Mouse (Mus musculus): Measurements from ENCODE around the gene Rsf1. TPM values are rescaled to one million over a fixed set of nuclear protein-coding genes. Genes with fewer than 3 reads are reported as not detected.

The Rsf1 gene
- polyA plus RNA-seq, 1 experiment from 2014 or later: 14.8 TPM

DNA sequence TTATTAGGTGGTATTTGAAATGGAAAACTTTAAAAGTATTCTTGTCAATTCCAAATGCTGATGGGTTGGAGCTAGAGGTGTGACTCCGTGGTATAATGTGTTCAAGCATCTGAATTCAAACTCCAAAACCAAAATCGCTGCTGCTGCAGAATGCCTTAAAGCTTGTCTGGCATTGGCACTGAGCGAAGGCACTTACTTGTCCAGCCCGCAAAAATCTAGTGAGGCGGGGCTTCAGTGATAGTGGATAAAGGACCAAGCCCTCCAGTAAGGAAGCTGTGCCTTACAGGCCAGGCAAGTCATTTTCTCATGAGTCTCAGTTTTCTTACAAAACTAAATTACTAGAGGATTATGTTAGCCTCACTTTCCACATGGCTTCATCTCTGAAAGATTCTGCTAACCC lies 128.1 kb downstream of the Rsf1 start:
- Histone ChIP-seq H3K9ac (ENCODE audit: low read length) (no peak overlapping the region), H3K4me2 (ENCODE audit: low read length) (no peak overlapping the region), H3K4me1 (ENCODE audit: control insufficient read depth in 2 of 2, insufficient read depth in 2 of 2, low read length in 2 of 2) (0 out of 4 replicates have a peak, but pooled peaks cover 0 to 7% of the 10 kb centered on the region in 2 experiments), H3K36me3 (ENCODE audit: control insufficient read depth, insufficient read depth, low read length) (peaks cover 25% of the 10 kb centered on the region), H3K9me3 (ENCODE audit: control insufficient read depth, low read length) (no peaks in the 10 kb centered on the region), H3K27ac (replicated peaks in 1 of 2; ENCODE audit: control insufficient read depth in 1 of 2, insufficient read depth in 1 of 2, low read depth in 2 of 2, low read length in 2 of 2) (no peak overlapping the region), H3K4me3 (ENCODE audit: control insufficient read depth in 1 of 2, insufficient read depth in 1 of 2, low read depth in 1 of 2, low read length in 2 of 2) (no peak overlapping the region), H3K27me3 (ENCODE audit: control insufficient read depth, insufficient read depth, low read length) (no peaks in the 10 kb centered on the region)
- no peak for ATAC-seq (ENCODE audit: insufficient number of reproducible peaks, insufficient read depth, low FRiP score, low read depth)
- 72% methylated on average over 5 of the region's 5 CpGs for WGBS

DNA sequence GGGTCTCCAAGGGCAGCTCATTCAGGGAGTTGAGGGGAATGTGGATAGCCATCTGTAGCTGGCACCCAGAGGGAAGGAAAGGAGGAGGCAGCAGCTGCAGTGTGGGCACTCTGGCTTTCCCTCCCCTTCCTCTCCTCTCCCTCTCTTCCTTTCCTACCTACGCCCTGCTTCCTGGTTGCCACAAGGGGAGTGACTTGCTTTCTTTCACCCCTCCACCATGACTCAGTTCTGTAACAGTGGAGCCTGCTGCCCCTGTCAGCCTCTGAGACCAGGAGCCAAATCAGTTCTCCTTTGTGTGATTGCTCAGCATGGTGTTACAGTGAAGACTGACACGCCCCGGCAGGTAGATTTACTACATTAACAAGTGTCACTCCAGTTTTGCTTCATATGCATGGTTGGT lies 129.5 kb downstream of the Rsf1 start:
- Histone ChIP-seq H3K4me1 (ENCODE audit: control insufficient read depth in 2 of 2, insufficient read depth in 2 of 2, low read length in 2 of 2) (0 out of 4 replicates have a peak, but pooled peaks cover 0 to 7% of the 10 kb centered on the region in 2 experiments), H3K9ac (ENCODE audit: low read length) (no peak overlapping the region), H3K27ac (replicated peaks in 1 of 2; ENCODE audit: control insufficient read depth in 1 of 2, insufficient read depth in 1 of 2, low read depth in 2 of 2, low read length in 2 of 2) (no peak overlapping the region), H3K36me3 (ENCODE audit: control insufficient read depth, insufficient read depth, low read length) (peaks cover 35% of the 10 kb centered on the region), H3K27me3 (ENCODE audit: control insufficient read depth, insufficient read depth, low read length) (no peaks in the 10 kb centered on the region), H3K4me3 (ENCODE audit: control insufficient read depth in 1 of 2, insufficient read depth in 1 of 2, low read depth in 1 of 2, low read length in 2 of 2) (no peak overlapping the region), H3K4me2 (ENCODE audit: low read length) (no peak overlapping the region), H3K9me3 (ENCODE audit: control insufficient read depth, low read length) (no peaks in the 10 kb centered on the region)
- no peak for ATAC-seq (ENCODE audit: insufficient number of reproducible peaks, insufficient read depth, low FRiP score, low read depth)
- WGBS: 74% methylated on average over 3 of the region's 3 CpGs

DNA sequence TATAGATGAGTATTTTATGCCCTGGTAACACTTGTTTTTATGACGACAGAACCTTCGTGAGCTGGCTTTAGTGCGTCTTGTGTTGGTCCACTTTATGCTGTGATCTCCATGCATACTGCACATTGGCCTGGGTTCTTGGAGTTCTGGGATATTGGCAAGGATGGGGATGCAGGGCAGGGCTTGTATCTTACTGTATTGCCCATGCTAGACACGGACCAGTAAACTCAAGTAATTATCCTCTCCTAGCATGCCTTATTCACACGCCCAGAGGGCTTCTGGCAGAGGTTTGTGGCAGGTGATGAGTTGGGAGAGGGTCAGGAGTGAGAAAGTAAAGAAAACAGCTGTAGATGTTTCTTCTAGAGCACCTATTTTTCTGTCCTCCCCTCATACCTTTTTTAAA lies 135.0 kb downstream of the Rsf1 start:
- Histone ChIP-seq H3K27ac (replicated peaks in 1 of 2; ENCODE audit: control insufficient read depth in 1 of 2, insufficient read depth in 1 of 2, low read depth in 2 of 2, low read length in 2 of 2) (no peak overlapping the region), H3K27me3 (ENCODE audit: control insufficient read depth, insufficient read depth, low read length) (no peaks in the 10 kb centered on the region), H3K4me3 (ENCODE audit: control insufficient read depth in 1 of 2, insufficient read depth in 1 of 2, low read depth in 1 of 2, low read length in 2 of 2) (no peak overlapping the region), H3K9me3 (ENCODE audit: control insufficient read depth, low read length) (peaks cover 6% of the 10 kb centered on the region; the same call in 1 of the 2 replicates), H3K4me1 (ENCODE audit: control insufficient read depth in 2 of 2, insufficient read depth in 2 of 2, low read length in 2 of 2) (no peaks in the 10 kb centered on the region), H3K4me2 (ENCODE audit: low read length) (no peak overlapping the region), H3K36me3 (ENCODE audit: control insufficient read depth, insufficient read depth, low read length) (peaks cover 79% of the 10 kb centered on the region), H3K9ac (ENCODE audit: low read length) (no peak overlapping the region)
- ATAC-seq (ENCODE audit: insufficient number of reproducible peaks, insufficient read depth, low FRiP score, low read depth): no peak
- WGBS: 90% methylated on average over 5 of the region's 5 CpGs

DNA sequence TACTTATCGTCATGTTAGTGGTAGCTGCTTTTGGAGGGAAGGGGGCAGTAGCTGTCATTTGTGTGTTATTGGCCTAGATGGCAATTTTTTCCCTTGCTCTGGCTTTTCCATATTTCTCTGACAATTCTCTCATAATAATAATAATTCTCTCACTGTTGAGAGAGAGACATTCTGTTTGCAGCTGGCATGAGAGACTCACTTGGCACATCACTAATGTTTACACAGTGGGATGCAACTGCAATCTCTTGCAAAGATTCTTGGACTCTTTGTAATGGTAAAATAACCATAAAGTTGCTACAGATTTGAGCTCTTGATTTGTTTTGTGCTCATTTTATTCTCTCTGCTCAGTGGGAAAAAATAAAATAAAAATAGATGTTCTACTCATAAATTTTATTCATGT lies 137.6 kb downstream of the Rsf1 start:
- 82% methylated on average over 1 of the region's 1 CpGs for WGBS
- peaks cover 6% of the 10 kb centered on the region; the same call in 1 of the 2 replicates for H3K9me3 ChIP-seq (ENCODE audit: control insufficient read depth, low read length)
- no peaks in the 10 kb centered on the region for H3K4me1 ChIP-seq (ENCODE audit: control insufficient read depth in 2 of 2, insufficient read depth in 2 of 2, low read length in 2 of 2)
- H3K9ac ChIP-seq (ENCODE audit: low read length): no peak overlapping the region
- H3K36me3 ChIP-seq (ENCODE audit: control insufficient read depth, insufficient read depth, low read length): peaks cover 92% of the 10 kb centered on the region
- H3K27ac ChIP-seq (replicated peaks in 1 of 2; ENCODE audit: control insufficient read depth in 1 of 2, insufficient read depth in 1 of 2, low read depth in 2 of 2, low read length in 2 of 2): no peak overlapping the region
- H3K4me2 ChIP-seq (ENCODE audit: low read length): no peak overlapping the region
- no peak for ATAC-seq (ENCODE audit: insufficient number of reproducible peaks, insufficient read depth, low FRiP score, low read depth)
- no peaks in the 10 kb centered on the region for H3K27me3 ChIP-seq (ENCODE audit: control insufficient read depth, insufficient read depth, low read length)
- H3K4me3 ChIP-seq (ENCODE audit: control insufficient read depth in 1 of 2, insufficient read depth in 1 of 2, low read depth in 1 of 2, low read length in 2 of 2): no peak overlapping the region

DNA sequence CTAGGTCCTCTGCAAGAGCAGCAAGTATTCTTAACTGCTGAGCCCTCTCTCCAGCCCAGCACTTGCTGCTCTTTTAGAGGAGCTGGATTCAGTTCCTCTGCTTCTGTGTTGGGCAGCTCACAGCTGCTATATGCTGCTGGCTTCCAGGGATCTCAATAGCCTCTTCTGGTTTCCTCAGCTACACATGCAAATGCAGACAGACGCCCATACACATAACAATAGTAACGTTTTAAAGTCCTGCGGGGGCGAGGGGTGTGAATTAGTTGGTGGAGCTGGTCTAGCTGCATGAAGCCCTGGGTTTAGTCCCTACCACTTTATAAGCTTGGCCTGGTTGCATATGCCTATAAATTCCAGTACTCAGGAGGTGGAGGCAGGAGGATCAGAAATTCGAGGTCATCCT lies 139.4 kb downstream of the Rsf1 start:
- Histone ChIP-seq H3K4me2 (ENCODE audit: low read length) (no peak overlapping the region), H3K9ac (ENCODE audit: low read length) (no peak overlapping the region), H3K27ac (replicated peaks in 1 of 2; ENCODE audit: control insufficient read depth in 1 of 2, insufficient read depth in 1 of 2, low read depth in 2 of 2, low read length in 2 of 2) (no peak overlapping the region), H3K4me3 (ENCODE audit: control insufficient read depth in 1 of 2, insufficient read depth in 1 of 2, low read depth in 1 of 2, low read length in 2 of 2) (no peak overlapping the region), H3K36me3 (ENCODE audit: control insufficient read depth, insufficient read depth, low read length) (peaks cover 84% of the 10 kb centered on the region), H3K9me3 (ENCODE audit: control insufficient read depth, low read length) (peaks cover 6% of the 10 kb centered on the region; the same call in 1 of the 2 replicates), H3K27me3 (ENCODE audit: control insufficient read depth, insufficient read depth, low read length) (no peaks in the 10 kb centered on the region), H3K4me1 (ENCODE audit: control insufficient read depth in 2 of 2, insufficient read depth in 2 of 2, low read length in 2 of 2) (no peaks in the 10 kb centered on the region)
- ATAC-seq (ENCODE audit: insufficient number of reproducible peaks, insufficient read depth, low FRiP score, low read depth): no peak
- 80% methylated on average over 5 of the region's 5 CpGs for WGBS

DNA sequence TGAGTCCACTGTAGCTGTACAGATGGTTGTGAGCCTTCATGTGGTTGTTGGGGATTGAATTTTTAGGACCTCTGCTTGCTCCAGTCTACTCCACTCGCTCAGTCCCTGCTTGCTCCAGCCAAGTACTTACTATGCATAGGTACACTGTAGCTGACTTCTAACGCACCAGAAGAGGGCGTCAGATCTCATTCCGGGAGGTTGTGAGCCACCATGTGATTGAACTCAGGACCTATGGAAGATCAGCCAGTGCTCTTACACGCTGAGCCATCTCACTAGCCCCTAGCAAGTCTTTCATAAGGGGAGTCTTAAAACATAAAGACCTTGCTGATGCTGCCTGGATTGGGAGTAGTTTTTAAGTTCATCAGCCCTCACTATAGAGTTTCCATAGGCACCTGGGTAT lies 140.4 kb downstream of the Rsf1 start:
- Histone ChIP-seq H3K9me3 (ENCODE audit: control insufficient read depth, low read length) (no peaks in the 10 kb centered on the region), H3K4me3 (ENCODE audit: control insufficient read depth in 1 of 2, insufficient read depth in 1 of 2, low read depth in 1 of 2, low read length in 2 of 2) (no peak overlapping the region)
- WGBS: 84% methylated on average over 5 of the region's 5 CpGs

DNA sequence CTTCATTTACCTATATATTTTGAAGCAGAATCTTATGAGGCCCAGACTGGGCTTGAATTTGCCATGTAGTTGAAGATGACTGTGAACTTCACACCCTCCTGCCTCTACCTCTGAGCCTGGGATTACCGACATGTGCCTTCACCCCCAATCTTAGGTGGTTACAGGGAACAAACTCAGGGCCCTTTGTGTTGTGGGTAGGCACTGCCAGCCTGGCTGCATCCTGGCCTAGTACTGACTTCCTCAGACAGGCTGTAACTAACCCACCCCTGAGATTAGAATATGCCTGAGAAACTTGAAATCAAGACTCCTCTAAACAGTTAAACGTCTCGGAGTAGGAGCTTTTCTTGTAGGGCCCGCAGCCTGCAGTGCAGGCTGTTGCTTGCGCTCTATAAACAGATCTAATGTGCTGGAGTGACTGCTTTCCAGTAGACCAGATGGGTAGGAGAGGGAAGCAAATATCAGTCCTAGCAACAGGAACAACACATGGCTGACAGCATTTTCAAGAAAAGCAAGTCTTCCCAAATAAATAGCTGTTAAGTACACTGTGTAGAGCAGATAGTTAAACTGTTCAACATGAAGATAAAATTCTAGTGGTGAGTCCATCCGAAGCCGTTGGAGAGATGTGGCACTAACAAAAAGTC lies 142.7 kb downstream of the Rsf1 start:
- H3K9ac ChIP-seq (ENCODE audit: low read length): no peak overlapping the region
- no peaks in the 10 kb centered on the region for H3K9me3 ChIP-seq (ENCODE audit: control insufficient read depth, low read length)
- H3K36me3 ChIP-seq (ENCODE audit: control insufficient read depth, insufficient read depth, low read length): peaks cover 58% of the 10 kb centered on the region
- no peak for ATAC-seq (ENCODE audit: insufficient number of reproducible peaks, insufficient read depth, low FRiP score, low read depth)
- no peaks in the 10 kb centered on the region for H3K27me3 ChIP-seq (ENCODE audit: control insufficient read depth, insufficient read depth, low read length)
- H3K4me2 ChIP-seq (ENCODE audit: low read length): no peak overlapping the region
- H3K4me3 ChIP-seq (ENCODE audit: control insufficient read depth in 1 of 2, insufficient read depth in 1 of 2, low read depth in 1 of 2, low read length in 2 of 2): no peak overlapping the region
- 88% methylated on average over 7 of the region's 7 CpGs for WGBS
- no peak overlapping the region for H3K27ac ChIP-seq (replicated peaks in 1 of 2; ENCODE audit: control insufficient read depth in 1 of 2, insufficient read depth in 1 of 2, low read depth in 2 of 2, low read length in 2 of 2)
- H3K4me1 ChIP-seq (ENCODE audit: control insufficient read depth in 2 of 2, insufficient read depth in 2 of 2, low read length in 2 of 2): no peaks in the 10 kb centered on the region

More for the DNA sequence above, 140.4 kb downstream of the Rsf1 start:
- ATAC-seq (ENCODE audit: insufficient number of reproducible peaks, insufficient read depth, low FRiP score, low read depth): no peak
- no peak overlapping the region for H3K9ac ChIP-seq (ENCODE audit: low read length)
- no peak overlapping the region for H3K27ac ChIP-seq (replicated peaks in 1 of 2; ENCODE audit: control insufficient read depth in 1 of 2, insufficient read depth in 1 of 2, low read depth in 2 of 2, low read length in 2 of 2)
- no peak overlapping the region for H3K4me2 ChIP-seq (ENCODE audit: low read length)
- peaks cover 74% of the 10 kb centered on the region for H3K36me3 ChIP-seq (ENCODE audit: control insufficient read depth, insufficient read depth, low read length)
- no peaks in the 10 kb centered on the region for H3K4me1 ChIP-seq (ENCODE audit: control insufficient read depth in 2 of 2, insufficient read depth in 2 of 2, low read length in 2 of 2)
- H3K27me3 ChIP-seq (ENCODE audit: control insufficient read depth, insufficient read depth, low read length): no peaks in the 10 kb centered on the region
